Mouse (Mus musculus): ENCODE data around the gene Tgfbr1. TPM values are rescaled to one million over a fixed set of nuclear protein-coding genes. Genes with fewer than 3 reads are reported as not detected.

Gene Tgfbr1
- 10 to 100 TPM; 19.2 to 32.2 TPM for total RNA-seq (2021)
- long read RNA-seq, experiment 1, full-length matches to known transcripts: 34 of 39 reads
- long read RNA-seq, experiment 1, partial matches to known transcripts: 1 of 39 reads
- long read RNA-seq, experiment 1, other reads (novel, unspliced or antisense): 4 of 39 reads
- long read RNA-seq, experiment 2, full-length matches to known transcripts: 38 of 46 reads
- long read RNA-seq, experiment 2, partial matches to known transcripts: 1 of 46 reads
- long read RNA-seq, experiment 2, other reads (novel, unspliced or antisense): 7 of 46 reads

DNA sequence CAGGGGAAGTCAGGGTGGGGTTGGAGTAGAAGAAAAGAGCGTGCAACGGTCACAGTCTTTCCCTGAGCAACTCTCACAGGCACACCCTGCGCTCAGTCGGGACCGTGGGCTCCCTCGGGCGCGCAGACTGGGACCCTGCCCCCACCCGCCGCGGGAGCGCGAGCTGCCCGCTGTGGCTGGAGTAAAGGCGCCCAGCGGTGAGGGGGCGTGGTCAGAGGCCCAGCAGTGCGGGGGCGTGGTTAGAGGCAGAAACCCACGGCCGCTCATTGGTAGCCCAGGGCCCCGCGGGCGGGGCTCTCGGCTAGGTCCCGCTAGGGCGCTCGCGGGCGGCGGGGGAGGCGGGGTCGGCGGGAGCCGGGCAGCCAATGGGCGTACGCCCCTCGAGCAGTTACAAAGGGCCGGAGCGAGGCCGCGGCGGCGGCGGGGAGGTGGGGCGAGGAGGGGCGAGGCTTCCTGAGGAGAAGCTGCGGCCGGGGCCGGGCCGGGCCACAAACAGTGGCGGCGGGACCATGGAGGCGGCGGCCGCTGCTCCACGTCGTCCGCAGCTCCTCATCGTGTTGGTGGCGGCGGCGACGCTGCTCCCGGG lies at the start of gene Tgfbr1:
Tgfbr1 (plus strand) TSS at position 420 of the 586 bp plus-strand sequence.
- Histone ChIP-seq H3K4me3 (peak within 1 kb of the TSS; percentile 98), H3K27ac (peak within 1 kb of the TSS; percentile 98)
- intact Hi-C loops (cut with DNase I): loop anchor here (5.0 kb wide), 2 partner anchors 44 to 61 kb away; no protein-coding TSS in a partner anchor
- DNase-seq: peak; percentile 100
- no peak for TF ChIP-seq CTCF (IDR thresholded peaks at IDR 0.05)

DNA sequence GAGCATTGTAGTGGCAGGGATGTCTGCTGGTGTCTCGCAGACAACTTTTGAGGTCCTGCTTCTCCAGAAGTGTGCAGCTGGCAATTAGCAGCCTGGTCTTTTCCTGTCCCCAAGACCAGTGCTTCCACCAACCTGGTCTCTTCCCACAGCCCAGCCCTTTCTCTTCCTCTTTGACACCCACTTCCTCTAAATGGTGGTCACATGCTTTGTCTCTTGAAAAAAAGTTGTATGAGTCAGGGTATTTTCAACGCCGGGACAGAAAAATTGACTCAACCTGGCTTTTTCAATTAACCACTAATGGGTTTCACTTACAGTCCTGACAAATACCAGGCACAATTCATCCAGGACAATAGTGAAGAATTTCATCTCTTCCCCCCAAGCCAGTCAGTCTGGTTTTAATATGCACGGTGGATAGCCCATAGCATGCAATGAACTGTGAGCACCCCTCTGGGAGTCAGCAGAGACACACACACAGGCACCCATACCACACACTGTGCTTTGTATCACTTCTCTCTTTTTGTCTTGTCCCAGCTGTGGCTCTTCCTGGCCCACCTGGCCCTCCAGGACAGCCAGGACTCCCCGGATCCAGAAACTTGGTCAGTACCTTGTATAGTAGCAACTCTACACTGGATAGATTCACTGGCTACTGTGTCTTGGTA lies 49.6 kb upstream of the Tgfbr1 start:
- TF ChIP-seq CTCF (IDR thresholded peaks at IDR 0.05): no peak
- no peak for DNase-seq
- intact Hi-C loops (cut with DNase I): no loop called here
- Histone ChIP-seq H3K4me3 (no peak overlapping the region), H3K27ac (no peak overlapping the region)

DNA sequence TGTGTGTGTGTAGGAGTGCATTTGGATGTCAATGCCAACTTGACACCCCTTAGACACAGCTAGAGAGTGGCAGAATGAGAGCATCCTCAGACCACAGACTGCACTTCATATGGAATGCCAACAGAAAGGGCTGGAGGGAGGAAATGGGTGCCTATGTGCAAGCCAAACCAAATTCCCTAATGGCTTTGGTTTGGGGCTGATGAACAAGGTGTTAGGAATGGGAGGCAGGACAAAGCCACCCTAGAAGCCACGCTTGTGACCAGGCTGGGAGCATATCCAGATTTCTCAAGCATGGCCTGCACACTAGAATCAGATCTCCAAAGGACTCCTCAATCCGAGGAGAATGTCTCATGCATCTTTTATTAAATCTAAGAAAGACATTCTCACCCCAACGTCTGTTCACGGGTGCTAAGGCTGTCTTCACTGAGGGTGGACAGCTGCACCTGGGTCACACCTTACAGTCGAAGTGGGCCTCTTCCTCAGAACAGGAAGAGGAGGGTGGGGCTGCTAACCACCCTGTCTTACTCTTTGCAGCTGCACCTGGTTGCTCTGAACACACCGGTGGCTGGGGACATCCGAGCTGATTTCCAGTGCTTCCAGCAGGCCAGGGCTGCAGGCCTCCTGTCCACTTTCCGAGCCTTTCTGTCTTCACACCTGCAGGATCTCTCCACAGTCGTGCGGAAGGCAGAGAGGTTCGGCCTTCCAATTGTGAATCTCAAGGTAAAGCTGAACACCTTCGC lies 43.0 kb upstream of the Tgfbr1 start:
- DNase-seq: no peak
- intact Hi-C loops (cut with DNase I): no loop called here
- no peak for TF ChIP-seq CTCF (IDR thresholded peaks at IDR 0.05)
- Histone ChIP-seq H3K4me3 (no peak overlapping the region), H3K27ac (no peak overlapping the region)

DNA sequence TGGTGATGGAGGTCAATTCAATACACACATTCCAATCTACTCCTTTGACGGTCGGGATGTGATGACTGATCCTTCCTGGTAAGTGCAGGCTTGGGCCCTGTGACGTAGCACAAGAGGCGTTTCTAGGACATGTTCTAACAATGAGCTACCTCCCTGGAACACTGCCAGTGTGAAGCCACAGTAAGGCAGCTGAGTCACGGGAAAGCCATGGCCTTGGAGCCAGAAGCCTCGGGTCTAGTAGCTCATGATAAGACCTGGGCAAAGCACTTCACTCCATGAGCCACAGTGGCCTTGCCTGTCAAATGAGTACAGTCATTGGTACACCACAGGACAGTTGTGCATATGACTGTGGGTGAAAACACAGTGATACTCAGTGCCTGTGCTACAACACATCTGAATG lies 42.2 kb upstream of the Tgfbr1 start:
- no peak overlapping the region for H3K27ac ChIP-seq
- DNase-seq: no peak
- no peak for TF ChIP-seq CTCF (IDR thresholded peaks at IDR 0.05)
- no peak overlapping the region for H3K4me3 ChIP-seq
- intact Hi-C loops (cut with DNase I): no loop called here

DNA sequence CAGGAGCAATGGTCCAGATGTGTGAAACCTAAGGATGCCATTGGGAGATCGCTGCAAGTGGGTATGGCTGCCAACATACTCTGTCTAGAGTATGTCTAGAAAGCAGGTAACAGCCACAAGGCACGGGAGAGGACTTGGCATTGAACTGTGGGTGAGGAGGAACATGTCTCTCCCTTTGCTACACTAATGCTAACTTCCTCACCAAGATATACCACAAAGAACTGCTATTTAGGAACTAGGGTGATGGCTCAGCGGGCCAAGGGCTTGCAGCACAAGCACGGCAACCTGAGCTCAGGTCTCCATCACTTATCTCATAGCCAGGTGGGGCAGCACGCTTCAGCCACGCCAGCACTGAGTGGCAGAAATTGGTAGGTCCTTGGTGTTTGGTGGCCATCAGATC lies 41.6 kb upstream of the Tgfbr1 start:
- no peak for TF ChIP-seq CTCF (IDR thresholded peaks at IDR 0.05)
- intact Hi-C loops (cut with DNase I): no loop called here
- Histone ChIP-seq H3K4me3 (no peak overlapping the region), H3K27ac (no peak overlapping the region; the same call in 1 of the 2 replicates)
- no peak for DNase-seq

DNA sequence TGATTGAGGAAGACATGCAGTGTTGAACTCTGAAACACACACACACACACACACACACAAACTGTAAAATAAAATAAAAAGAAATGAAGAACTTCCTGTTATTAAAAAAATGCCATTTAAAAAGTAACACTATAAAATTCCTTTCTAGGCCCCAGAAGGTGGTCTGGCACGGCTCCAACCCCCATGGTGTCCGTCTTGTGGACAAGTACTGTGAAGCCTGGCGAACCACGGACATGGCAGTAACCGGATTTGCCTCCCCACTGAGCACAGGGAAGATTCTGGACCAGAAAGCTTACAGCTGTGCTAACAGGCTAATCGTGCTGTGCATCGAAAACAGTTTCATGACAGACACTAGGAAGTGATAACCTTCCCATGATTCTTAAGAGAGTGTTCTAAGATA lies 41.1 kb upstream of the Tgfbr1 start:
- no peak for TF ChIP-seq CTCF (IDR thresholded peaks at IDR 0.05)
- H3K4me3 ChIP-seq: no peak overlapping the region
- H3K27ac ChIP-seq: peak overlapping the region; percentile 68
- DNase-seq: no peak
- intact Hi-C loops (cut with DNase I): no loop called here

DNA sequence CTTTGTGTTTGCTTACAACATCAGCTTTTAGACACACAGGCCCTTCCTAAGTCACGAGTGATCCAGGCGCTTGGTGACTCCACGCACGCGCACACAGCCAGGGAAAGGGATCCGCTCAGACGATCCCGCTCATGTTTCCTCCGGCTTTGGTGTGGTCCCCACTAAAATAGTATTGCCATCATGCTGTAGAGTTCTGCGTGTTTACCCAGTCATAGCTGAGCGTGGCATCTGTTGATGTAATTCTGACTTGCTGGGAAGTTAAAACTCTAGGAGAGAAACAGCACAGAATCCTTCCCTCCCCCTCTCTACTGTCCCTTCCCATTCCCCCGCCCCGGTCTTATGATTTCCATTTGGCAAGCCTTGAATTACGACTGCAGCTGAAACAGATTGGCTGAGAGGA lies 40.3 kb upstream of the Tgfbr1 start:
- no peak for TF ChIP-seq CTCF (IDR thresholded peaks at IDR 0.05)
- Histone ChIP-seq H3K4me3 (peak overlapping the region; percentile 52), H3K27ac (peak overlapping the region; percentile 68)
- intact Hi-C loops (cut with DNase I): no loop called here
- DNase-seq: peak; percentile 60

DNA sequence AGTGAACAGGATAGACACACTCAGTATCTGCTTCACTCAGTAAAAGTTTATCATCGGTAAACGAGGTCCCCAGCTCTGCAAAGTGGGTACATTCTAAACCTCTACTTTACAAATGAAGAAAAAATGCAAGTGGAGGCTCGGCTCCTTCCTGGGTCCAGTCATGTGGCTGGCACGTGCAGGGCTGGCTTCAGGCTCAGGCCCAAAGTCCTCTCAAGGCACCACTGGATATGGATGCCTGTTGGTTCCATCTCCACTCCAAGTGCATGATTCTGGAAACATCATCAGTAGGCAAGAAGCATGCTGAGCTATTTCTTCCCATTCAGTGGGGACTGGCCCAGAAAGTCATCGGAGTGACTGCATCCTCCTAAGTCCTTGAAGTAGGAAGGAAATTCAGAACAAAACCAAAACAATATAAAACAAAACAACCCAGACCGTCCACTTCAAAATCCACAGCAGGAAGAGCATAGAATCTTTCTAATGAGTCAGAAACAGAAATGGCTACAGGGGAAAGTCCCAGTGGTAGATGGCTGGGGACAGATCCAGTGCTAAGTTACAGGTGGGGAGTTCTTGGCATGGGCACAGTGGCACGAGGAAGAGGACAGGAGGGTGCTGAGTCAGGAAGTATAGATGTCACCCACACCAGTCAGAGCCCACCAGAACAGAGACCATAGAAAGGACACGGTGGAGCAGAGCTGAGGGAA lies 39.2 kb upstream of the Tgfbr1 start:
- H3K4me3 ChIP-seq: no peak overlapping the region
- TF ChIP-seq CTCF (IDR thresholded peaks at IDR 0.05): no peak
- DNase-seq: no peak
- intact Hi-C loops (cut with DNase I): no loop called here
- H3K27ac ChIP-seq: peak overlapping the region; percentile 35; the same call in 1 of the 2 replicates

DNA sequence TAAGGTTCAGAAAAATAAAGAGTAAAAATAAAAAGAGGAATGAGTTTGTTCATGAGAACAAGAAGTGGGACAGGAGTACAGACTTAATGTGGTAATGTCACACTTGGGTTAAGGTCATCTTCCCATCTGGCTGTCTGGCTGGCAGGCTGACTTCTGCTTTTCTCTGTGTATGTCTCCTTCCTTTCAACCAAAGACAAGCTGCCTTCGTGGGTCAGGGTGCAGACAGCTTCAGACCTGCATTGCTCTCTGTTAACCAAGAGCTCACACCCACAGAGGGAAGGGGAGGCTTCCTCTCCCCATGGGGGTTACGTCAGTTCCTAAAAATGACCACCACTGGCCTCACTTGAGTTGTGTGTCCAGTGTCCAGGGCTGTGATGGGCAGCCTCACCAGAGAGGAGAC lies 37.6 kb upstream of the Tgfbr1 start:
- Histone ChIP-seq H3K4me3 (no peak overlapping the region), H3K27ac (peak overlapping the region; percentile 44)
- TF ChIP-seq CTCF (IDR thresholded peaks at IDR 0.05): no peak
- peak; percentile 45 for DNase-seq
- intact Hi-C loops (cut with DNase I): no loop called here

DNA sequence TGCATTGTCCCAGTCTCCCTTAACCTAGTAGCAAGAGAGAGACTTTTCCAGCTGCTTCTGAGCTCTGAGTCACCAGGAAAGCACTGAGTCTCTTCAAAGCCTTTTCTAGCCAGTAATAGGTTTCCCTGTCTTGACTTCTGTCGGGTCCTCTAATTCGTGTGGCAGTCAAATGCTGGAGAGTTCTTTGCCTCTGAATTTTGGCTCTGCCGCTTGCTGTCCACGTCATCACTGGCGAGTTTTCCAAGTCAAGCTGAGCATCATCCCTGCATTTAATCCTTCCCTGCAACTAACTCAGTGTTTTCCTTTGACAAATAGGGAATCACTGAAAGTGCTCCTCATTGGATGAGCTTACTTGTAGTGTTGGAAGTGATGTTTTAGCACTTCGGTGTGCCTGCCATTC lies 36.6 kb upstream of the Tgfbr1 start:
- peak; percentile 63 for DNase-seq
- TF ChIP-seq CTCF (IDR thresholded peaks at IDR 0.05): no peak
- intact Hi-C loops (cut with DNase I): no loop called here
- Histone ChIP-seq H3K27ac (peak overlapping the region; percentile 44), H3K4me3 (no peak overlapping the region)

DNA sequence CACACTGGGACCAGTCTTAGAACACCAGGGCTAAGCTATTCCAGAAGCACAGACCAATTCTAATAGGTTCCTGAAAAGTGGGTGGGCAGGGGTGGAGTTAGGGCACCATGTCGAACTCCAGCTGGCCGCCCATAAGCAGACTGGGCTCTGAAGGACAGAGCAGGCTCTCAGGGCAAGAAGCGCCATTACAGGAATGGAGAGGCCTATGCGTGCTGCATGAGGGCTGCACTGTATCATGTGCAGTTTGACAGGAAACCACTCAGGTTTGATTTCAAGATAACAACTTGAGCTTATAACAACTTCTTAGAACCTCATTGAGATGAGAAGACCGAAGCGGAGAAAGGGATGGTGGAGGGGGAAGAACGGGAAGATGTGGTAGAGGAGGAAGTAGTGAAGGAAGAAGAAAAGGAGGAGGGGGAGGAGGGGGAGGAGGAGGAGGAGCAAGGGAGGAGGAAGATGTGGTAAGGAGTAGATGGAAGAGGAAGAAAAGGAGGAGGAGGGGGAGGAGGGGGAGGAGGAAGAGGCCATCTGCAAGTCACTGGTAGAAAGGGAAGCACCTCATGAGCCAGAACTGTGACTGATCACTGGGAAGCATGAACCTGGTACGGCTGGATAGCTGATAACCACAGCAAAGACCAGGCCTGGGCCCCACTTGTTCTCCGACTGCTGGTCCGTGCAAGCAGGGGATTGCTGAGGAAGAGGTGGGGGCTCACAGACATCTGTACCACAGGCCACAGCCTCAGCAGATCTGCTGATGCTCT lies 33.3 kb upstream of the Tgfbr1 start:
- Histone ChIP-seq H3K27ac (no peak overlapping the region), H3K4me3 (no peak overlapping the region)
- intact Hi-C loops (cut with DNase I): no loop called here
- DNase-seq: no peak
- no peak for TF ChIP-seq CTCF (IDR thresholded peaks at IDR 0.05)

DNA sequence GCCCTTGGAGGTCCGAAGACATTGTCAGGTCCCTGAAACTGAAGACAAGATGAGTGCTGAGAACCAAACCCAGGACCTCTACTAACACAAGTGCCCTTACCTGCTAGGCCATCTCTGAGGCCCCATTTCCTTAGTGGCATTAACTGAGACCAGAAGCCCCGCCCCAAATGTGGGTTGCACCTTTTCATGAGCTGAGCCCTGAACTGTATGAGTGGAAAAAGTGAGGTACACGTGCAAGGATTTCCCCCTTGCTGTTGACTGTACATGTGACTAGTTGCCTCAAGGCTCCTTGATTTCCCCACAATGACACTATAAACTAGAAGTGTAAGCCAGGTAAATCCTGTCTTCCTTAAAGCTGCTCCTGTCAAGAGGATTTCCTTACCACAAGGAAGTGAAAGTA lies 30.7 kb upstream of the Tgfbr1 start:
- Histone ChIP-seq H3K27ac (no peak overlapping the region), H3K4me3 (no peak overlapping the region)
- no peak for DNase-seq
- intact Hi-C loops (cut with DNase I): no loop called here
- no peak for TF ChIP-seq CTCF (IDR thresholded peaks at IDR 0.05)
